Mouse (Mus musculus) forebrain, embryonic 11.5 days (tissue): ENCODE results near the gene Srpr. TPM values are rescaled to one million over a fixed set of nuclear protein-coding genes. Genes with fewer than 3 reads are reported as not detected.

Source experiments
- ATAC-seq: fragments of 200-750 bp; cut with Nextera tagmentation; replicated peaks from 2 replicates; pipeline ENCODE4 v1.8.0; 2017; ENCODE audit warnings: moderate TSS enrichment; ENCODE audit not compliant: low FRiP score
- DNase-seq: peaks from one replicate; pipeline ENCODE4 v3.0.0-alpha.2; 2017; ENCODE audit warnings: low spot score
- H3K27ac ChIP-seq: fragments of 300-500 bp; sonication (generic); 2 replicates; pipeline ENCODE4 v1.5.1; 2014; ENCODE audit warnings: low read depth, low read length
- H3K27me3 ChIP-seq: fragments of 300-500 bp; sonication (generic); 2 replicates; pipeline ENCODE4 v1.6.1; 2014; ENCODE audit warnings: mild to moderate bottlenecking, low read length, mixed read lengths; ENCODE audit not compliant: control insufficient read depth, insufficient read depth
- H3K36me3 ChIP-seq: fragments of 300-500 bp; sonication (generic); 2 replicates; pipeline ENCODE4 v1.6.1; 2014; ENCODE audit warnings: mild to moderate bottlenecking, low read length, moderate library complexity, mixed read lengths; ENCODE audit not compliant: control insufficient read depth, insufficient read depth
- H3K4me1 ChIP-seq: fragments of 300-500 bp; sonication (generic); replicated peaks from 2 replicates; pipeline ENCODE4 v1.6.1; 2014; ENCODE audit warnings: low read length, mixed read lengths; ENCODE audit not compliant: control insufficient read depth, insufficient read depth
- H3K4me2 ChIP-seq: fragments of 300-500 bp; sonication (generic); 2 replicates; pipeline ENCODE4 v1.6.1; 2014; ENCODE audit warnings: low read depth, mild to moderate bottlenecking, low read length, moderate library complexity, mixed read lengths; ENCODE audit not compliant: severe bottlenecking
- H3K4me3 ChIP-seq: fragments of 300-500 bp; sonication (generic); 2 replicates; pipeline ENCODE4 v1.5.1; 2014; ENCODE audit warnings: low read depth, low read length
- H3K9ac ChIP-seq: fragments of 300-500 bp; sonication (generic); 2 replicates; pipeline ENCODE4 v1.6.1; 2014; ENCODE audit warnings: low read length
- H3K9me3 ChIP-seq: fragments of 300-500 bp; sonication (generic); 2 replicates; pipeline ENCODE4 v1.6.1; 2016; ENCODE audit warnings: low read length, mixed read lengths; ENCODE audit not compliant: control insufficient read depth
- WGBS: fragments of 180-500 bp; shearing (Covaris S2); extraction: QIAGEN DNeasy Blood & Tissue Kit; methylation state at CpG from one replicate; pipeline ENCODE4 v1.1.7; 2014; 5-methylcytosine and 5-hydroxymethylcytosine counted together
- polyA plus RNA-seq: library from polyadenylated mRNA; unstranded; fragments of >200 nt; fragmentation: Nextera tagmentation; extraction: Ambion mirVana; gene quantifications from 2 replicates; pipeline ENCODE4 v1.2.1, GENCODE M21; 2014

The Srpr gene
- polyA plus RNA-seq, 1 experiment from 2014 or later: 89.2 TPM

GRCm38 (mm10) chr9:35164142-35164874 is 35.7 kb upstream of the Srpr start:
- no peaks in the 10 kb centered on the region for H3K9me3 ChIP-seq
- DNase-seq: no peak
- no peaks in the 10 kb centered on the region for H3K27me3 ChIP-seq
- H3K4me1 ChIP-seq: peaks cover 10% of the 10 kb centered on the region; the same call in 1 of the 2 replicates
- no peaks in the 10 kb centered on the region; the same call in 1 of the 2 replicates for H3K36me3 ChIP-seq
- H3K9ac ChIP-seq: no peak overlapping the region
- H3K4me3 ChIP-seq: no peak overlapping the region
- ATAC-seq: no peak
- H3K4me2 ChIP-seq: no peak overlapping the region
- no peak overlapping the region for H3K27ac ChIP-seq
- WGBS: 85% methylated on average over 5 of the region's 5 CpGs

- no peak overlapping the region for H3K4me3 ChIP-seq
- DNase-seq (no peak), ATAC-seq (peak; percentile 47)
- H3K27ac ChIP-seq: peak overlapping the region; percentile 72
- H3K36me3 ChIP-seq: no peaks in the 10 kb centered on the region; the same call in 1 of the 2 replicates
- H3K9me3 ChIP-seq: no peaks in the 10 kb centered on the region
- H3K27me3 ChIP-seq: no peaks in the 10 kb centered on the region
- H3K9ac ChIP-seq: no peak overlapping the region
- H3K4me2 ChIP-seq: no peak overlapping the region
- H3K4me1 ChIP-seq: peaks cover 10% of the 10 kb centered on the region; the same call in 1 of the 2 replicates
- 27% methylated on average over 3 of the region's 3 CpGs for WGBS
Measured at GRCm38 (mm10) chr9:35166144-35166797, 33.7 kb upstream of the Srpr start.

GRCm38 (mm10) chr9:35166798-35167635 is 33.0 kb upstream of the Srpr start:
- 11% methylated on average over 9 of the region's 9 CpGs for WGBS
- no peaks in the 10 kb centered on the region for H3K27me3 ChIP-seq

GRCm38 (mm10) chr9:35170071-35170470 is 29.9 kb upstream of the Srpr start:
- peaks cover 10% of the 10 kb centered on the region; the same call in 1 of the 2 replicates for H3K4me1 ChIP-seq
- 91% methylated on average over 7 of the region's 7 CpGs for WGBS
- no peaks in the 10 kb centered on the region; the same call in 1 of the 2 replicates for H3K36me3 ChIP-seq
- H3K27ac ChIP-seq: no peak overlapping the region
- DNase-seq: no peak
- H3K27me3 ChIP-seq: no peaks in the 10 kb centered on the region
- H3K4me2 ChIP-seq: no peak overlapping the region
- no peak overlapping the region for H3K4me3 ChIP-seq
- no peak for ATAC-seq
- H3K9ac ChIP-seq: no peak overlapping the region
- no peaks in the 10 kb centered on the region for H3K9me3 ChIP-seq

More at GRCm38 (mm10) chr9:35166798-35167635, 33.0 kb upstream of the Srpr start:
- peak; percentile 51 for DNase-seq
- H3K4me3 ChIP-seq: no peak overlapping the region
- H3K36me3 ChIP-seq: no peaks in the 10 kb centered on the region; the same call in 1 of the 2 replicates
- no peaks in the 10 kb centered on the region for H3K9me3 ChIP-seq
- peak; percentile 88 for ATAC-seq
- peak overlapping the region; percentile 72 for H3K27ac ChIP-seq
- peaks cover 10% of the 10 kb centered on the region; the same call in 1 of the 2 replicates for H3K4me1 ChIP-seq
- no peak overlapping the region for H3K9ac ChIP-seq
- H3K4me2 ChIP-seq: peak overlapping the region; percentile 3; the same call in 1 of the 2 replicates

GRCm38 (mm10) chr9:35173331-35173730 is 26.6 kb upstream of the Srpr start:
- WGBS: 94% methylated on average over 1 of the region's 1 CpGs

GRCm38 (mm10) chr9:35175251-35176123 is 24.5 kb upstream of the Srpr start, which contains the start of gene Dcps:
Dcps (minus strand) TSS chr9:35176061.
- H3K9me3 ChIP-seq: no peaks in the 10 kb centered on the region
- peak within 1 kb of the TSS; percentile 41; the same call in 1 of the 2 replicates for H3K27ac ChIP-seq
- DNase-seq (peak; percentile 94), ATAC-seq (peak; percentile 98)
- H3K9ac ChIP-seq: peak within 1 kb of the TSS; percentile 79
- peak within 1 kb of the TSS; percentile 57 for H3K4me2 ChIP-seq
- H3K4me3 ChIP-seq: peak within 1 kb of the TSS; percentile 59
- no peaks in the 10 kb centered on the region for H3K27me3 ChIP-seq
- no peaks in the 10 kb centered on the region for H3K4me1 ChIP-seq
- no peaks in the 10 kb centered on the region; the same call in 1 of the 2 replicates for H3K36me3 ChIP-seq
- whole genome bisulfite sequencing: under 1% methylated on average over 38 of the region's 38 CpGs

More at GRCm38 (mm10) chr9:35173331-35173730, 26.6 kb upstream of the Srpr start:
- H3K4me2 ChIP-seq: no peak overlapping the region
- ATAC-seq: no peak
- H3K36me3 ChIP-seq: no peaks in the 10 kb centered on the region; the same call in 1 of the 2 replicates
- DNase-seq: no peak
- H3K4me1 ChIP-seq: no peaks in the 10 kb centered on the region
- H3K4me3 ChIP-seq: no peak overlapping the region
- H3K9me3 ChIP-seq: no peaks in the 10 kb centered on the region
- H3K27ac ChIP-seq: no peak overlapping the region
- H3K9ac ChIP-seq: no peak overlapping the region
- no peaks in the 10 kb centered on the region for H3K27me3 ChIP-seq

GRCm38 (mm10) chr9:35176124-35176659 is 23.8 kb upstream of the Srpr start:
- H3K9me3 ChIP-seq: no peaks in the 10 kb centered on the region
- DNase-seq: no peak
- peak; percentile 40 for ATAC-seq
- no peaks in the 10 kb centered on the region for H3K27me3 ChIP-seq
- no peaks in the 10 kb centered on the region for H3K4me1 ChIP-seq
- no peaks in the 10 kb centered on the region for H3K36me3 ChIP-seq
- peak overlapping the region; percentile 44; the same call in 1 of the 2 replicates for H3K9ac ChIP-seq
- H3K4me3 ChIP-seq: peak overlapping the region; percentile 59
- 48% methylated on average over 14 of the region's 14 CpGs for WGBS
- peak overlapping the region; percentile 57 for H3K4me2 ChIP-seq
- H3K27ac ChIP-seq: no peak overlapping the region
